Mouse (Mus musculus) small intestine, adult 2 months (tissue): ENCODE measurements around the gene Tmem52b.

ENCODE experiments used
- CTCF ChIP-seq: fragments of 200-500 bp; IDR thresholded peaks from 2 replicates; pipeline ENCODE4 v1.5.1; 2012; ENCODE audit warnings: low read depth, mild to moderate bottlenecking, control low read depth, inconsistent platforms, low read length, moderate library complexity, mixed read lengths; ENCODE audit not compliant: insufficient replicate concordance, insufficient read length; ENCODE audit errors: extremely low read depth
- POLR2A ChIP-seq: fragments of 200-500 bp; IDR thresholded peaks from 2 replicates; pipeline ENCODE4 v1.6.1; 2012; ENCODE audit warnings: low read depth, mild to moderate bottlenecking, control low read depth, inconsistent platforms, low read length, moderate library complexity

- TF ChIP-seq POLR2A (no peak), CTCF (no peak)
Observed at GRCm38 (mm10) chr6:129547277-129547676, 34.9 kb downstream of the Tmem52b start.
